36 mouse cellular contexts compared by ENCODE assay signal in genomic region chr13:113271189-113271588, GRCm38 (mm10). TPM values are rescaled to one million over a fixed set of nuclear protein-coding genes. Genes with fewer than 3 reads are reported as not detected.
DNase-seq lines count a peak whose midpoint lies in the region; ATAC-seq and TF ChIP-seq lines count a peak whose summit lies in the region.
"Had no signal": no experiment of that assay in that cellular context is flagged by ENCODE, and none has a peak within 500 bp of the region (broad histone marks: within the 10 kb centered on the region; RNA-seq: fewer than 3 reads in every experiment).

No protein-coding gene starts in this region.

- no peak for TF ChIP-seq POLR2A in CH12.LX (IDR thresholded peaks at IDR 0.05; ENCODE audit: low read depth, low read length)

- WGBS in forebrain, embryonic 14.5 days = 92% methylated on average over 8 of the region's 8 CpGs
- 93% methylated on average over 8 of the region's 8 CpGs for WGBS in intestine, embryonic 16.5 days

- no peak for TF ChIP-seq RAD21 in CH12.LX (IDR thresholded peaks at IDR 0.05; ENCODE audit: low read depth, low read length)

- no peak for TF ChIP-seq EP300 in CH12.LX (IDR thresholded peaks at IDR 0.05; ENCODE audit: low read length)

- H3K4me1 ChIP-seq in CH12.LX (ENCODE audit: control insufficient read depth in 1 of 2, insufficient read depth in 2 of 2) = peaks cover 0 to 10% of the 10 kb centered on the region in 2 experiments; a peak in 2 of 4 replicates
- H3K4me1 ChIP-seq in forebrain, embryonic 14.5 days (ENCODE audit: control insufficient read depth, insufficient read depth, low read length) = no peaks in the 10 kb centered on the region
- H3K4me1 ChIP-seq in intestine, embryonic 16.5 days (ENCODE audit: control insufficient read depth, insufficient read depth, low read length) = no peaks in the 10 kb centered on the region
- H3K4me1 ChIP-seq: forebrain, embryonic 13.5 days; intestine, embryonic 15.5 days had no signal

- dilution Hi-C loops in CH12.LX (cut with MboI; ENCODE audit: extremely low pct_ligation_motif_present, extremely low pct_unique_long_range_greater_than_20kb, low sequenced_read_pairs) = no loop called here

- TF ChIP-seq CTCF in CH12.LX (conservative IDR thresholded peaks at IDR 0.05 in 1 of 2, IDR thresholded peaks at IDR 0.05 in 1 of 2; ENCODE audit: low read depth in 2 of 2, low read length in 2 of 2) = no peak

- no peaks in the 10 kb centered on the region for H3K9me3 ChIP-seq in CH12.LX (replicated peaks; ENCODE audit: low read length)
- H3K9me3 ChIP-seq in forebrain, embryonic 14.5 days (replicated peaks; ENCODE audit: control insufficient read depth, low read length) = no peaks in the 10 kb centered on the region
- H3K9me3 ChIP-seq in intestine, embryonic 16.5 days (ENCODE audit: control insufficient read depth, low read length) = no peaks in the 10 kb centered on the region
- H3K9me3 ChIP-seq: forebrain, embryonic 10.5 days; forebrain, embryonic 13.5 days; G1E; heart, embryonic 10.5 days; heart, embryonic 13.5 days; intestine, embryonic 15.5 days had no signal

- peak overlapping the region; percentile 18; the same call in 1 of the 2 replicates for H3K9ac ChIP-seq in CH12.LX (ENCODE audit: insufficient read depth, low read depth)
- no peak overlapping the region for H3K9ac ChIP-seq in forebrain, embryonic 14.5 days (ENCODE audit: low read length)
- H3K9ac ChIP-seq in intestine, embryonic 16.5 days (ENCODE audit: low read depth, low read length) = no peak overlapping the region
- H3K9ac ChIP-seq: forebrain, embryonic 13.5 days; forebrain, postnatal 0 days; hindbrain, embryonic 14.5 days; intestine, embryonic 15.5 days had no signal

- DNase-seq in 416B (ENCODE audit: low read depth) (peak; percentile 26), A20 (ENCODE audit: low read depth, low spot score) (peak; percentile 70), CH12.LX (ENCODE audit: extremely low read depth) (peak; percentile 28)
- DNase-seq in induced T-regulatory cell, adult 2 months (ENCODE audit: low read depth) = peak; percentile 71
- no peak for DNase-seq in yolk sac, embryonic 10.5 days (ENCODE audit: low spot score)
- DNase-seq in forebrain, embryonic 14.5 days (ENCODE audit: low spot score) = no peak
- DNase-seq: adrenal gland, postnatal 14 days; B cell, adult 2 months; cerebellum, adult 11-12 months; cerebellum, adult 8-10 months; cerebellum, postnatal 10 days; cerebellum, postnatal 36 days; forebrain, postnatal 0 days; gastrocnemius, adult 2 months; gastrocnemius, postnatal 14 days; heart, adult 2 months; heart, postnatal 14 days; heart, postnatal 4 days; kidney, adult 18-20 months had no signal

- no peak overlapping the region for H3K4me3 ChIP-seq in CH12.LX (replicated peaks in 1 of 3; ENCODE audit: low read depth in 2 of 3, low read length in 2 of 3, poor library complexity in 1 of 3)
- H3K4me3 ChIP-seq in forebrain, embryonic 14.5 days (ENCODE audit: low read depth, low read length) = no peak overlapping the region
- no peak overlapping the region for H3K4me3 ChIP-seq in intestine, embryonic 16.5 days (ENCODE audit: low read length)
- H3K4me3 ChIP-seq: forebrain, embryonic 10.5 days; forebrain, embryonic 13.5 days; gastrocnemius, adult 2 months; heart, adult 2 months; heart, embryonic 10.5 days; heart, embryonic 13.5 days; intestine, embryonic 15.5 days had no signal

- no peak overlapping the region for H3K27ac ChIP-seq in CH12.LX (ENCODE audit: insufficient read depth, low read depth)
- no peak overlapping the region for H3K27ac ChIP-seq in forebrain, embryonic 14.5 days (ENCODE audit: low read depth, low read length)
- no peak overlapping the region for H3K27ac ChIP-seq in intestine, embryonic 16.5 days (ENCODE audit: low read length)
- H3K27ac ChIP-seq: forebrain, embryonic 13.5 days; gastrocnemius, adult 2 months; heart, adult 2 months; heart, embryonic 10.5 days; heart, embryonic 13.5 days; hindbrain, embryonic 14.5 days; hindbrain, postnatal 0 days; intestine, embryonic 15.5 days had no signal

- H3K4me2 ChIP-seq in CH12.LX (ENCODE audit: insufficient read depth, low read depth, poor library complexity, severe bottlenecking) = peak overlapping the region; percentile 89
- no peak overlapping the region for H3K4me2 ChIP-seq in forebrain, embryonic 14.5 days (ENCODE audit: low read length)
- no peak overlapping the region for H3K4me2 ChIP-seq in intestine, embryonic 16.5 days (ENCODE audit: low read depth, low read length)
- H3K4me2 ChIP-seq: forebrain, embryonic 13.5 days; heart, embryonic 13.5 days; hindbrain, embryonic 14.5 days; intestine, embryonic 15.5 days had no signal

- no peaks in the 10 kb centered on the region for H3K27me3 ChIP-seq in CH12.LX (replicated peaks)
- H3K27me3 ChIP-seq in forebrain, embryonic 14.5 days (replicated peaks; ENCODE audit: control insufficient read depth, insufficient read depth, low read length) = no peaks in the 10 kb centered on the region
- no peaks in the 10 kb centered on the region for H3K27me3 ChIP-seq in intestine, embryonic 16.5 days (replicated peaks; ENCODE audit: control insufficient read depth, insufficient read depth, low read length)
- H3K27me3 ChIP-seq: forebrain, embryonic 13.5 days; heart, embryonic 13.5 days; intestine, embryonic 15.5 days had no signal

- ATAC-seq in forebrain, embryonic 14.5 days = no peak
- ATAC-seq in intestine, embryonic 16.5 days = no peak
- no peak for ATAC-seq in megakaryocyte-erythroid progenitor cell, adult 5-6 weeks (replicated peaks; ENCODE audit: low FRiP score, low TSS enrichment, poor library complexity, severe bottlenecking)
- ATAC-seq: forebrain, postnatal 0 days; hindbrain, postnatal 0 days; intestine, embryonic 15.5 days had no signal

- H3K79me2 ChIP-seq in CH12.LX (replicated peaks; ENCODE audit: control insufficient read depth, extremely low read depth, insufficient read depth, poor library complexity, severe bottlenecking) = no peaks in the 10 kb centered on the region

- no peaks in the 10 kb centered on the region for H3K36me3 ChIP-seq in CH12.LX (replicated peaks in 1 of 2; ENCODE audit: control insufficient read depth in 1 of 2, insufficient read depth in 1 of 2, low read length in 1 of 2)
- H3K36me3 ChIP-seq in forebrain, embryonic 14.5 days (ENCODE audit: control insufficient read depth, insufficient read depth, low read length) = no peaks in the 10 kb centered on the region
- no peaks in the 10 kb centered on the region for H3K36me3 ChIP-seq in intestine, embryonic 16.5 days (ENCODE audit: control insufficient read depth, insufficient read depth, low read length)
- H3K36me3 ChIP-seq: forebrain, embryonic 10.5 days; G1E; heart, embryonic 10.5 days; heart, embryonic 13.5 days; intestine, embryonic 15.5 days had no signal

- in situ Hi-C loops in CH12.LX (cut with MboI; ENCODE audit: low pct_ligation_motif_present, low pct_unique_long_range_greater_than_20kb, low sequenced_read_pairs) = no loop called here

TF ChIP-seq in CH12.LX, 34 proteins besides CTCF, POLR2A, EP300 and RAD21:
- TF ChIP-seq TBP (conservative IDR thresholded peaks at IDR 0.05; ENCODE audit: low read depth, low read length) = no peak
- TF ChIP-seq KAT2A (IDR thresholded peaks at IDR 0.05; ENCODE audit: insufficient replicate concordance, low read length) = no peak
- no peak for TF ChIP-seq SIN3A (IDR thresholded peaks at IDR 0.05; ENCODE audit: low read length)
- TF ChIP-seq ZNF384 (IDR thresholded peaks at IDR 0.05; ENCODE audit: low read depth, low read length) = no peak
- no peak for TF ChIP-seq CHD1 (IDR thresholded peaks at IDR 0.05; ENCODE audit: low read depth, low read length)
- no peak for TF ChIP-seq MEF2A (IDR thresholded peaks at IDR 0.05; ENCODE audit: borderline replicate concordance, low read depth, low read length)
- TF ChIP-seq JUND (conservative IDR thresholded peaks at IDR 0.05; ENCODE audit: low read depth, low read length) = no peak
- TF ChIP-seq ZKSCAN1 (IDR thresholded peaks at IDR 0.05; ENCODE audit: borderline replicate concordance, low read depth, low read length) = no peak
- TF ChIP-seq UBTF (IDR thresholded peaks at IDR 0.05; ENCODE audit: low read depth, low read length) = no peak
- TF ChIP-seq POLR2AphosphoS2 (IDR thresholded peaks at IDR 0.05; ENCODE audit: low read depth, low read length) = no peak
- no peak for TF ChIP-seq USF2 (conservative IDR thresholded peaks at IDR 0.05; ENCODE audit: low read depth, low read length)
- peak; percentile 30; the same call in 1 of the 2 replicates for TF ChIP-seq BHLHE40 (IDR thresholded peaks at IDR 0.05; ENCODE audit: low read depth, low read length)
- TF ChIP-seq IRF4 (IDR thresholded peaks at IDR 0.05; ENCODE audit: low read depth, low read length) = peak; percentile 35; the same call in 1 of the 2 replicates
- TF ChIP-seq MYC (IDR thresholded peaks at IDR 0.05; ENCODE audit: low read depth, low read length) = no peak
- no peak for TF ChIP-seq MXI1 (IDR thresholded peaks at IDR 0.05; ENCODE audit: low read depth, low read length)
- TF ChIP-seq MAFK (IDR thresholded peaks at IDR 0.05; ENCODE audit: insufficient replicate concordance, low read length) = no peak
- no peak for TF ChIP-seq RCOR1 (conservative IDR thresholded peaks at IDR 0.05; ENCODE audit: low read depth, low read length)

RNA-seq across cellular contexts. Expression of gene BC067074, which starts 21.8 kb away (rescaled TPM):
- total RNA-seq in CH12.LX (2012; rRNA removed) = not detected in 2 replicates
- total RNA-seq in CH12.LX (2014; rRNA removed) = not detected in 2 replicates
- 0.65 and 0.93 TPM in 2 replicates for polyA plus RNA-seq in CH12.LX (2012; ENCODE audit: insufficient read length, low read depth)
- 0.52 TPM in 2 replicates for polyA plus RNA-seq in forebrain, embryonic 14.5 days (2014; fragmentation: Nextera tagmentation; extraction: Ambion mirVana)
- 1.8 and 2.0 TPM in 2 replicates for polyA plus RNA-seq in intestine, embryonic 16.5 days (2015; fragmentation: Nextera tagmentation; extraction: Ambion mirVana)
- not detected in 2 replicates for total RNA-seq in megakaryocyte-erythroid progenitor cell, adult 5-6 weeks (2014; fragmentation: Nextera tagmentation)
- total RNA-seq in megakaryocyte-erythroid progenitor cell, adult 5-6 weeks (2017) = not detected in 2 replicates
- polyA plus RNA-seq: G1E had no signal

RNA-seq across cellular contexts. Expression of gene Gzmk, which starts 45.5 kb away (rescaled TPM):
- total RNA-seq in CH12.LX (2012; rRNA removed) = not detected in 2 replicates
- not detected in 2 replicates for total RNA-seq in CH12.LX (2014; rRNA removed)
- not detected in 2 replicates for polyA plus RNA-seq in CH12.LX (2012; ENCODE audit: insufficient read length, low read depth)
- not detected in 2 replicates for polyA plus RNA-seq in forebrain, embryonic 14.5 days (2014; fragmentation: Nextera tagmentation; extraction: Ambion mirVana)
- polyA plus RNA-seq in intestine, embryonic 16.5 days (2015; fragmentation: Nextera tagmentation; extraction: Ambion mirVana) = not detected in 2 replicates
- total RNA-seq in megakaryocyte-erythroid progenitor cell, adult 5-6 weeks (2014; fragmentation: Nextera tagmentation) = not detected in 2 replicates
- not detected in 2 replicates for total RNA-seq in megakaryocyte-erythroid progenitor cell, adult 5-6 weeks (2017)
- total RNA-seq: adrenal gland, postnatal 14 days; adrenal gland, postnatal 4 days; forebrain, postnatal 0 days; G1E; gastrocnemius, adult 2 months; gastrocnemius, postnatal 14 days; gastrocnemius, postnatal 4 days; heart, adult 2 months; heart, postnatal 14 days; heart, postnatal 4 days; hindbrain, postnatal 0 days had no signal
- polyA plus RNA-seq: brain, embryonic 14.5 days; embryonic facial prominence, embryonic 11.5 days; embryonic facial prominence, embryonic 14.5 days; forebrain, embryonic 10.5 days; forebrain, embryonic 13.5 days; forebrain, postnatal 0 days; G1E; heart, adult 2 months; heart, embryonic 10.5 days; heart, embryonic 13.5 days; heart, embryonic 16.5 days; hindbrain, embryonic 11.5 days; hindbrain, embryonic 14.5 days; hindbrain, postnatal 0 days; intestine, embryonic 15.5 days had no signal

Comparison
In these comparisons a context has a peak if more than half of its experiments do, and no peak if none do; other contexts are left out.
1. DNase-seq: peak in 416B (single experiment), A20 (single experiment), CH12.LX (single experiment) and induced T-regulatory cell, adult 2 months (single experiment); none in yolk sac, embryonic 10.5 days (single experiment) and forebrain, embryonic 14.5 days (single experiment).